Mouse (Mus musculus): ENCODE measurements around the gene Mn1. TPM values are rescaled to one million over a fixed set of nuclear protein-coding genes. Genes with fewer than 3 reads are reported as not detected.

The Mn1 gene
- polyA plus RNA-seq, 1 experiment, result 1.1 TPM

DNA sequence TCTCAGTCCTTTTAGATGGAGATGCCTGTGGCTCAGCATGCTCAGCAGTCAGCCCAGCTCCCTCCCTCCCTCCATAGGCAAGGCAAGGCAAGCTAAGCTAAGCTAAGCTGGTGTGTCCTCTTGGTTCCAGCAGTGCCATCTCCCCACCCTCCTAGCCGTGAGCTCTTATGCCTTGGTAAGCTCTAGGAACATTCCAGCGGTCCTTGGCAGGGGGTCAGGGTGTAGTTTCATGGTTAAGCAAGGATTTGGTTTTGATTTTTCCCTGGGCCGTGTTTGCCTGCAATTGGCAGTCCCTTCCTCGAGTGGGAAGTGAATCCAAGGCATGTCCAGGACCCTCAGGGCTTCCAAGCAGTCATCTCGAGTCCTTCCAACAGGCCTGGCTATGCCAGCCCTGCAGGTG is 33.8 kb upstream of the Mn1 start:
- DNase-seq, result no peak
- Histone ChIP-seq H3K4me3 (ENCODE audit: insufficient read depth, low read depth, low read length) (no peak overlapping the region), H3K27me3 (replicated peaks; ENCODE audit: control insufficient read depth, insufficient read depth, low read length) (no peaks in the 10 kb centered on the region), H3K4me1 (ENCODE audit: control insufficient read depth, insufficient read depth, low read length) (no peaks in the 10 kb centered on the region), H3K36me3 (ENCODE audit: control insufficient read depth, insufficient read depth, low read length) (peaks cover 2% of the 10 kb centered on the region; the same call in 1 of the 2 replicates), H3K27ac (ENCODE audit: insufficient read depth, low read depth, low read length) (no peak overlapping the region)
- TF ChIP-seq CTCF (conservative IDR thresholded peaks at IDR 0.05; ENCODE audit: insufficient read depth, insufficient read length, low read depth, low read length) (no peak), POLR2A (IDR thresholded peaks at IDR 0.05; ENCODE audit: low read depth, low read length) (no peak)
- 73% methylated on average over 5 of the region's 5 CpGs for WGBS

DNA sequence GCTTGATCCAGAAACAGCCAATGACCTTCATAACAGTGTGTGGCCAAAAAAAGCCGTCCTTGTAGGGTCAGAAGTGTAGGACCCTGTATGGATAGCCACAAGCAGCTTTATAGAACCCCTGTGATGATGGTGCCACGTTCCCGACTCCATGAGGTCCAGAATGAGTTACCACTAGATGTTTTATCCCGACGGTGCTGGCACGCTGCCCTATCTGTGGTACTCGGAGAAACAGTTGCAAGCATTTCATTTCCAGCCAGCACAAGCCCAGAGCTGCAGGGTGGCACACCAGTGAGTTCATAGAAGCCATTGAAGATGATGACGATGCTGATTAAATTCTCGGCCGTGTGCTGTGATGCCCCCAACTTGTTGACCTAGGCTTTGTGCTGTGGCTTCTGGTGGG is 26.3 kb upstream of the Mn1 start:
- DNase-seq, result no peak
- TF ChIP-seq CTCF (conservative IDR thresholded peaks at IDR 0.05; ENCODE audit: insufficient read depth, insufficient read length, low read depth, low read length) (no peak), POLR2A (IDR thresholded peaks at IDR 0.05; ENCODE audit: low read depth, low read length) (no peak)
- no peaks in the 10 kb centered on the region for H3K27me3 ChIP-seq (replicated peaks; ENCODE audit: control insufficient read depth, insufficient read depth, low read length)
- no peaks in the 10 kb centered on the region; the same call in 1 of the 2 replicates for H3K36me3 ChIP-seq (ENCODE audit: control insufficient read depth, insufficient read depth, low read length)
- H3K4me1 ChIP-seq (ENCODE audit: control insufficient read depth, insufficient read depth, low read length), result no peaks in the 10 kb centered on the region
- WGBS, result 73% methylated on average over 10 of the region's 10 CpGs
- no peak overlapping the region for H3K4me3 ChIP-seq (ENCODE audit: insufficient read depth, low read depth, low read length)
- no peak overlapping the region for H3K27ac ChIP-seq (ENCODE audit: insufficient read depth, low read depth, low read length)

DNA sequence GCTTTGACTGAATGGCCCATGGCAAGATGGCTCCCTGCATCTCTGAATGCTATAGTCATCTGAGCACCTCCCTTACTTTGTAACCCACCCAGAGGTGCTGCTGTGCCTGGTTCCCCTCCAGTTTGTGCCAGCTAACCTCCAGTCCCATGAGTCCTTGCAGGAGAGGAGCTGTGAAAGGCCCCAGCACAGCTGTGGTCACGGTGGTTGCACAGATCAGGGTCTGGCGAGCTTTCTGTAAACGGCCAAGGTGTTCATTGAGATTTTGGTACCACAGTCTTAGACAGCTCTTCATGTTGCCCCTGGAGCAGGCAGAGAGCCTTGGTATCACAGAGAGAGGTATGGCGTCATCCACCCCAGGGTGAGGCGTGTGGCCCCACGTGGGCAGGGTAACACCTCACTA is 25.7 kb upstream of the Mn1 start:
- no peak for DNase-seq
- no peak for TF ChIP-seq POLR2A (IDR thresholded peaks at IDR 0.05; ENCODE audit: low read depth, low read length)
- no peak for TF ChIP-seq CTCF (conservative IDR thresholded peaks at IDR 0.05; ENCODE audit: insufficient read depth, insufficient read length, low read depth, low read length)
- H3K27ac ChIP-seq (ENCODE audit: insufficient read depth, low read depth, low read length), result no peak overlapping the region
- H3K4me3 ChIP-seq (ENCODE audit: insufficient read depth, low read depth, low read length), result no peak overlapping the region
- no peaks in the 10 kb centered on the region; the same call in 1 of the 2 replicates for H3K36me3 ChIP-seq (ENCODE audit: control insufficient read depth, insufficient read depth, low read length)
- 78% methylated on average over 6 of the region's 6 CpGs for WGBS
- H3K4me1 ChIP-seq (ENCODE audit: control insufficient read depth, insufficient read depth, low read length), result no peaks in the 10 kb centered on the region
- H3K27me3 ChIP-seq (replicated peaks; ENCODE audit: control insufficient read depth, insufficient read depth, low read length), result no peaks in the 10 kb centered on the region

DNA sequence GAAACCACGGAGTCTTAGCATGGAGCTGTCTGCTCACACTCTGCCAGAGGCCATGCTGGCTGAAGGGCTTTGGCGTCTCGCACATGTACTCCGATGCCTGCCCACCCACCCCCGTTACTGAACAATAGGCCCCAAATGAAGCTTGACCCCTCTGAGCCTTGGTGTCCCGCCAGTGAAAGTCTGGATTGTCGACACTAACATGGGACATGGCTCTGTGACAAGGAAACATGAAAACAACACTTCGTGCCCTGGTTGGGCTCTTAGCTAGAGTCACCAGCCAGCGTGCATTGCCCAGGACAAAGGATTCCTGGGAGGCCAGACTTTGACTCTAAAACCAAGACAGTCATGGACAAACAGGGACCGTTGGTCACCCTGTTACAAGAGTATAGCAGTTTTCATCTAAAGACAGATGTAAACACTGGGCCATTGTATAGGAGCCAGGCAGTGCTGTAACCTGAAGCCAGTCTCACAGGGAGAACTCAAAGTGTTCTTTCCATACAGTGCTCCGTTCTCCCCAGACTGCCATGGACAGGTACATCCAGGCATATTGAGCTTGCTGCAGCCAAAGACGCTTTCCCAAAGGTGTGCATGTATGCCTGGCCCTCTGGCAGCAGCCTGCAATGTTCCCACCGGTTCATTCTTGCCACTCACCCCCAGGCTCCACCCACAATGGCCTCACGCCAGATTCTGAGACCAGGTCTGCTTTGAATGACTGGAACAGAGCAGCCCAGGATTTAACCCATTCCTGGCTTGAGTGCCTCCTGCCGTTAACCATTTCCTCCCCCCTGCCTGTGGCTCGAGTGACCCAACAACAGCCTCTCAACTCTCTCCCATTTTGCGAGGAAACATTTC is 23.6 kb upstream of the Mn1 start:
- Histone ChIP-seq H3K4me1 (ENCODE audit: control insufficient read depth, insufficient read depth, low read length) (no peaks in the 10 kb centered on the region), H3K27me3 (replicated peaks; ENCODE audit: control insufficient read depth, insufficient read depth, low read length) (no peaks in the 10 kb centered on the region), H3K4me3 (ENCODE audit: insufficient read depth, low read depth, low read length) (no peak overlapping the region), H3K27ac (ENCODE audit: insufficient read depth, low read depth, low read length) (no peak overlapping the region), H3K36me3 (ENCODE audit: control insufficient read depth, insufficient read depth, low read length) (no peaks in the 10 kb centered on the region)
- 27% methylated on average over 17 of the region's 17 CpGs for WGBS
- DNase-seq, result peak; percentile 74
- no peak for TF ChIP-seq CTCF (conservative IDR thresholded peaks at IDR 0.05; ENCODE audit: insufficient read depth, insufficient read length, low read depth, low read length)
- TF ChIP-seq POLR2A (IDR thresholded peaks at IDR 0.05; ENCODE audit: low read depth, low read length), result no peak

DNA sequence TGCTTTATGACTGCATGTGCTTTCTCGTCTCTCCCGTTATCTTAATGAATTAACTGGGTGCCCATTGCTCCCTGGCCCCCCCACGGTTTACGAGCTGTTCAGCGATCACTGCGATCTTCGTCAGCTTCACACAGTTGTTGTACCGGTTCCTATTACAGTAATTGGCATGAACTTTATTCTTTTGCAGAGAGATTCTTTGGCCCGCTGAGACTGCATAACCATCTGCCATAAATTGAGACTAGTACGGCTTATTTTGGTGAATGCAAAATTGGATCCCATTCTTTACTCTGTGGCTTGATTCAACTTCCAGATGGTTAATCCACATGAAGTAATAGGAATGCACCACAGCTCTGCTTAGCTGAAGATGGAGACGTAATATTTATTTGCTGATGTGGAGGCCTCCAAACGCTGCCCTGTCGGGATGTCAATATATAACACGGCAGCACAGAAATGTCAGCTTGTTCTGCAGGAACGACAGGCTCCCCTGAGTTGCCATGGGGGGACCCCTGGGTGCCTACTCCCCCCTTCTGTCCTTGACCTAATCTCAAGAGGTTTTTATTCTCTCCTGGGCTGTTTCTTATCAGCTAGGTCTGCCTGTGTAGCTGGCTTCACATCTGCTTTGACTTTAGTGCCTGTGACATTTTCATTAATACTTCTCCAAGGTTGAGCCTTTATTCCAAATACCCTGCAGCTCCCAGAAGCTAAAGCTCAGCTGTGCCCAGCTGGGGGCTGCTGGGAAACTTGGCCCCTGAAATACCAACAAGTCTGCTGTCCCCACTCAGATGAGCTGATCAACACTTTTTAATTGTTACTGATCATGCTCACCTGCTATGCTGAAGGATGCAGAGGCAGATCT is 22.7 kb upstream of the Mn1 start:
- no peaks in the 10 kb centered on the region for H3K4me1 ChIP-seq (ENCODE audit: control insufficient read depth, insufficient read depth, low read length)
- no peak for DNase-seq
- TF ChIP-seq CTCF (conservative IDR thresholded peaks at IDR 0.05; ENCODE audit: insufficient read depth, insufficient read length, low read depth, low read length) (no peak), POLR2A (IDR thresholded peaks at IDR 0.05; ENCODE audit: low read depth, low read length) (no peak)

DNA sequence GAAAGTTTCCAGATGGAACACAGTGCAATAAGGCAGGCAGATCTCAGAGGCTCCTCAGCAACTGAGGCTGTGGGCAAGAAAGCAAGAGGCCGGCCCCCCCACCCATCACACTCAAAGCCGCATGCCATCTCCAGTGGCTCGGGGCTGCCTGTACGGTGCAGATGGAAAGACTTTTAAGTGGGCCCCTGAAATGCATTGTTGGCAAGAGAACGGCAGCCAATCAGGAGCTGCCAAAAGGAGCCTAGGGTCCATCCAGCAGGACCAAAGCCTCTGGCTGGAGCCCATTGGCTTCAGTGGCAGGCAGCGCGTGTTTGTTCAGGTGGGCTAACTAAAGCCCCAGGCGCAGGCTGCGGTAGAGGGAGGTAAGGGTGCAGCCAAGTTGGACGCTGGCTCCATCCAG is 21.4 kb upstream of the Mn1 start:
- no peaks in the 10 kb centered on the region for H3K36me3 ChIP-seq (ENCODE audit: control insufficient read depth, insufficient read depth, low read length)
- H3K4me1 ChIP-seq (ENCODE audit: control insufficient read depth, insufficient read depth, low read length), result no peaks in the 10 kb centered on the region
- 79% methylated on average over 10 of the region's 10 CpGs for WGBS
- no peaks in the 10 kb centered on the region for H3K27me3 ChIP-seq (replicated peaks; ENCODE audit: control insufficient read depth, insufficient read depth, low read length)
- DNase-seq, result no peak
- TF ChIP-seq CTCF (conservative IDR thresholded peaks at IDR 0.05; ENCODE audit: insufficient read depth, insufficient read length, low read depth, low read length) (no peak), POLR2A (IDR thresholded peaks at IDR 0.05; ENCODE audit: low read depth, low read length) (no peak)
- no peak overlapping the region for H3K27ac ChIP-seq (ENCODE audit: insufficient read depth, low read depth, low read length)
- H3K4me3 ChIP-seq (ENCODE audit: insufficient read depth, low read depth, low read length), result no peak overlapping the region

More for the DNA sequence above, 22.7 kb upstream of the Mn1 start:
- WGBS, result 21% methylated on average over 15 of the region's 15 CpGs
- Histone ChIP-seq H3K36me3 (ENCODE audit: control insufficient read depth, insufficient read depth, low read length) (no peaks in the 10 kb centered on the region), H3K27me3 (replicated peaks; ENCODE audit: control insufficient read depth, insufficient read depth, low read length) (no peaks in the 10 kb centered on the region), H3K27ac (ENCODE audit: insufficient read depth, low read depth, low read length) (no peak overlapping the region), H3K4me3 (ENCODE audit: insufficient read depth, low read depth, low read length) (no peak overlapping the region)

DNA sequence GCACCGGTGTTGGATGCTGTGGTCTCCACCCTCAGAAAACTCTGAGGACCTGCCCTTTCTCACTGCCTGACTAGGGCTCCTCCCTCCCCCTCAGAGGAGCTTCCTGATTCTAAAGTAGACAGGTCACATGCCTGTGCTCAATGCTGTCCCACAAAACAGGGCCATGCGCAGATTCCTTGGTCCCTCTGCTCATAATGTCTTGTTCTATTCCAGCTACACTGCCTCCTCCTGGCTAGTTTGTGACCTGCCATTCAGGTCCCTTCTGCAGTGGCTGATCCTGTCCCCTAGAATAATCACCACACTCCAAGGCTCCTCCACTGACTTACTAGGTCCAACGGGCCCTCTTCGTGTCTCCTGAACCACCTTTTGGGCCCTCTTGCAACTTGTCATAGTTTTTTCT is 21.0 kb upstream of the Mn1 start:
- Histone ChIP-seq H3K36me3 (ENCODE audit: control insufficient read depth, insufficient read depth, low read length) (no peaks in the 10 kb centered on the region), H3K4me3 (ENCODE audit: insufficient read depth, low read depth, low read length) (no peak overlapping the region), H3K27ac (ENCODE audit: insufficient read depth, low read depth, low read length) (no peak overlapping the region), H3K4me1 (ENCODE audit: control insufficient read depth, insufficient read depth, low read length) (no peaks in the 10 kb centered on the region), H3K27me3 (replicated peaks; ENCODE audit: control insufficient read depth, insufficient read depth, low read length) (no peaks in the 10 kb centered on the region)
- TF ChIP-seq CTCF (conservative IDR thresholded peaks at IDR 0.05; ENCODE audit: insufficient read depth, insufficient read length, low read depth, low read length) (no peak), POLR2A (IDR thresholded peaks at IDR 0.05; ENCODE audit: low read depth, low read length) (no peak)
- DNase-seq, result no peak
- 65% methylated on average over 4 of the region's 4 CpGs for WGBS

All from kidney, adult 2 months (tissue).